Mouse (Mus musculus) megakaryocyte, embryonic 14.5 days (primary cell): ENCODE results near the gene Fam19a3.

ENCODE experiments used
- FLI1 ChIP-seq: IDR thresholded peaks from 2 replicates; pipeline ENCODE4 v1.6.1; 2012; ENCODE audit warnings: low read length, inconsistent platforms, mixed read lengths
- GATA1 ChIP-seq: IDR thresholded peaks from 3 replicates; pipeline ENCODE4 v1.6.1; 2012; ENCODE audit warnings: mixed read lengths, low read length, inconsistent platforms, borderline replicate concordance

DNA sequence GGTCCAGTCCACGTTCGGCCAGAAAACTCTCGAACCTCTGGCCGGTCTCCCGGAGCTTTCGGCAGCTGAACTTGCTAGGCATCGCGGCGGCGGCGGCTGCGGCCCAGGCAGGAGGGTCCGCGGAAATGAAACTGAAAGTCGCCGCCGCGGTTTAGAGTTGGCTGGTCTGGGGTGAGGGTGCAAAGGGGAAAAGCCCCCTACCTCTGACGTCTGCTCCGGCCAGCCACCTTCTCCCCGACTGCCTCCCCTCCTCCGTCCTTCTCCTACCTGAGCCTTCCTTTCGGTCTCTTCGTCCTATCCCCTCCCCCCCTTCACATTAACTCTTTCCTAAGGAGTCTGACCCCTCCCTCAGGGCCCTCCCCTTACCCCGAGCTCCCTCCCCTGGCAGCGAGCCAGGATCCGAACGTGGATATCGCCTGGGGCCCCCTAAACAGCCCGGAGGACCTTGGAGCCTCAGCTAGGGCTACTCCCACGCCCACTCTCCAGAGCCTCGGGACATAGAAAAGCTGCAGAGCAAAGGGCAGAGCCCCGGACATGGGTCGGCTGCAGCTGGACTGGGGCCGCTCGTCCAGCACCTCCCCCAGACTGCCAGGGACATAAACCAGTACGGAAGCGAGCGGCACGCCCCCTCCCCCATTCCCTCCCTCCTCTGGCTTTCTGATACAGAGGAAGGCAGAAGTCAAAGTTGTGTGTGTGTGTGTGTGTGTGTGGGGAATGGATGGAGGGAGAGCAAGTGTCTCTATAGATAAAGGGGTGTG, 36.5 kb upstream of the Fam19a3 start, which contains the start of gene Mov10:
- TF ChIP-seq FLI1: no peak
- TF ChIP-seq GATA1: no peak
